Mouse (Mus musculus) liver, embryonic 16.5 days (tissue): Measurements from ENCODE around the gene Ugt1a8. TPM values are rescaled to one million over a fixed set of nuclear protein-coding genes. Genes with fewer than 3 reads are reported as not detected.
"Not testable (repeated sequence)": the region's sequence is repeated elsewhere in the genome, so short reads cannot be mapped to it uniquely, and the experiment has no call there.

ENCODE experiments used
- ATAC-seq: fragments of 200-750 bp; cut with Nextera tagmentation; 2 replicates; pipeline ENCODE4 v1.8.0; 2017; ENCODE audit warnings: low read depth, mild to moderate bottlenecking, moderate number of reproducible peaks, moderate library complexity
- H3K27ac ChIP-seq: fragments of 300-500 bp; sonication (generic); 2 replicates; pipeline ENCODE4 v1.5.1; 2014; ENCODE audit warnings: mild to moderate bottlenecking, low read length
- H3K27me3 ChIP-seq: fragments of 300-500 bp; sonication (generic); 2 replicates; pipeline ENCODE4 v1.6.1; 2014; ENCODE audit warnings: low read depth, low read length, mixed read lengths; ENCODE audit not compliant: control insufficient read depth, insufficient read depth
- H3K36me3 ChIP-seq: fragments of 300-500 bp; sonication (generic); 2 replicates; pipeline ENCODE4 v1.6.1; 2014; ENCODE audit warnings: mild to moderate bottlenecking; ENCODE audit not compliant: control insufficient read depth, insufficient read depth
- H3K4me1 ChIP-seq: fragments of 300-500 bp; sonication (generic); 2 replicates; pipeline ENCODE4 v1.6.1; 2014; ENCODE audit warnings: low read depth, low read length, mixed read lengths; ENCODE audit not compliant: control insufficient read depth
- H3K4me2 ChIP-seq: fragments of 300-500 bp; sonication (generic); 2 replicates; pipeline ENCODE4 v1.6.1; 2014; ENCODE audit warnings: low read depth, low read length, mixed read lengths
- H3K4me3 ChIP-seq: fragments of 300-500 bp; sonication (generic); 2 replicates; pipeline ENCODE4 v1.5.1; 2014; ENCODE audit warnings: low read depth, mild to moderate bottlenecking, low read length
- H3K9ac ChIP-seq: fragments of 300-500 bp; sonication (generic); 2 replicates; pipeline ENCODE4 v1.6.1; 2014; ENCODE audit warnings: low read depth, low read length
- H3K9me3 ChIP-seq: fragments of 300-500 bp; sonication (generic); replicated peaks from 2 replicates; pipeline ENCODE4 v1.6.1; 2016; ENCODE audit warnings: low read length; ENCODE audit not compliant: control insufficient read depth
- WGBS: fragments of 180-500 bp; shearing (Covaris S2); extraction: QIAGEN DNeasy Blood & Tissue Kit; methylation state at CpG from one replicate; pipeline ENCODE4 v1.1.7; 2014; ENCODE audit not compliant: insufficient replicate concordance; 5-methylcytosine and 5-hydroxymethylcytosine counted together
- polyA plus RNA-seq: library from polyadenylated mRNA; unstranded; fragments of >200 nt; fragmentation: Nextera tagmentation; extraction: Ambion mirVana; gene quantifications from 2 replicates; pipeline ENCODE4 v1.2.1, GENCODE M21; 2015

Gene Ugt1a8
- polyA plus RNA-seq, 1 experiment from 2014 or later = not detected

GRCm38 (mm10) chr1:88143966-88144675 is 56.5 kb downstream of the Ugt1a8 start:
- H3K36me3 ChIP-seq, H3K9ac ChIP-seq, H3K9me3 ChIP-seq, H3K4me3 ChIP-seq, H3K27ac ChIP-seq, H3K27me3 ChIP-seq, H3K4me2 ChIP-seq, ATAC-seq, H3K4me1 ChIP-seq: not testable (repeated sequence)
- 3% methylated on average over 5 of the region's 5 CpGs for WGBS

GRCm38 (mm10) chr1:88145278-88145677 is 57.7 kb downstream of the Ugt1a8 start:
- H3K27ac ChIP-seq, H3K36me3 ChIP-seq, H3K4me3 ChIP-seq, H3K9me3 ChIP-seq, H3K4me2 ChIP-seq, ATAC-seq, H3K9ac ChIP-seq, H3K27me3 ChIP-seq, H3K4me1 ChIP-seq: not testable (repeated sequence)
- 49% methylated on average over 2 of the region's 2 CpGs for WGBS

GRCm38 (mm10) chr1:88150133-88150532 is 62.5 kb downstream of the Ugt1a8 start:
- H3K4me2 ChIP-seq, H3K27me3 ChIP-seq, H3K36me3 ChIP-seq, H3K9ac ChIP-seq, H3K4me3 ChIP-seq, ATAC-seq, H3K9me3 ChIP-seq, H3K27ac ChIP-seq, H3K4me1 ChIP-seq: not testable (repeated sequence)
- 81% methylated on average over 2 of the region's 2 CpGs for WGBS

GRCm38 (mm10) chr1:88158430-88158829 is 70.8 kb downstream of the Ugt1a8 start:
- Histone ChIP-seq H3K9me3 (no peaks in the 10 kb centered on the region), H3K36me3 (no peaks in the 10 kb centered on the region), H3K4me3 (no peak overlapping the region), H3K4me1 (no peaks in the 10 kb centered on the region), H3K27ac (no peak overlapping the region), H3K4me2 (no peak overlapping the region), H3K27me3 (no peaks in the 10 kb centered on the region), H3K9ac (no peak overlapping the region)
- WGBS = 46% methylated on average over 2 of the region's 2 CpGs
- no peak for ATAC-seq

GRCm38 (mm10) chr1:88165711-88166110 is 78.1 kb downstream of the Ugt1a8 start, which contains the start of gene Ugt1a5:
Ugt1a5 (plus strand) TSS chr1:88166012.
- H3K27me3 ChIP-seq = no peaks in the 10 kb centered on the region
- ATAC-seq = no peak
- H3K9me3 ChIP-seq = no peaks in the 10 kb centered on the region
- no peaks in the 10 kb centered on the region for H3K4me1 ChIP-seq
- no peak within 1 kb of the TSS for H3K9ac ChIP-seq
- no peak within 1 kb of the TSS for H3K27ac ChIP-seq
- 70% methylated on average over 5 of the region's 5 CpGs for WGBS
- no peak within 1 kb of the TSS for H3K4me3 ChIP-seq
- no peak within 1 kb of the TSS for H3K4me2 ChIP-seq
- H3K36me3 ChIP-seq = no peaks in the 10 kb centered on the region

GRCm38 (mm10) chr1:88172190-88172589 is 84.6 kb downstream of the Ugt1a8 start:
- H3K27me3 ChIP-seq, H3K9me3 ChIP-seq, H3K4me3 ChIP-seq, H3K4me2 ChIP-seq, H3K4me1 ChIP-seq, H3K36me3 ChIP-seq, H3K27ac ChIP-seq, H3K9ac ChIP-seq, ATAC-seq: not testable (repeated sequence)
- 70% methylated on average over 5 of the region's 7 CpGs for WGBS

GRCm38 (mm10) chr1:88179657-88180056 is 92.0 kb downstream of the Ugt1a8 start:
- Histone ChIP-seq H3K27me3 (no peaks in the 10 kb centered on the region), H3K27ac (no peak overlapping the region), H3K4me2 (no peak overlapping the region), H3K4me3 (no peak overlapping the region), H3K9ac (no peak overlapping the region), H3K4me1 (no peaks in the 10 kb centered on the region), H3K9me3 (peaks cover 6% of the 10 kb centered on the region), H3K36me3 (no peaks in the 10 kb centered on the region; the same call in 1 of the 2 replicates)
- WGBS = 70% methylated on average over 1 of the region's 1 CpGs
- ATAC-seq = peak; percentile 55; the same call in 1 of the 2 replicates

GRCm38 (mm10) chr1:88186325-88186935 is 98.8 kb downstream of the Ugt1a8 start:
- no peak overlapping the region for H3K9ac ChIP-seq
- no peaks in the 10 kb centered on the region for H3K36me3 ChIP-seq
- ATAC-seq = no peak
- no peak overlapping the region for H3K4me2 ChIP-seq
- no peak overlapping the region for H3K27ac ChIP-seq
- no peaks in the 10 kb centered on the region for H3K27me3 ChIP-seq
- H3K4me1 ChIP-seq = no peaks in the 10 kb centered on the region
- H3K9me3 ChIP-seq = no peaks in the 10 kb centered on the region
- WGBS = 62% methylated on average over 5 of the region's 5 CpGs
- H3K4me3 ChIP-seq = no peak overlapping the region

GRCm38 (mm10) chr1:88192136-88192535 is 104.5 kb downstream of the Ugt1a8 start:
- WGBS = 53% methylated on average over 3 of the region's 3 CpGs
- H3K4me2 ChIP-seq = no peak overlapping the region

More at GRCm38 (mm10) chr1:88192136-88192535, 104.5 kb downstream of the Ugt1a8 start:
- Histone ChIP-seq H3K36me3 (no peaks in the 10 kb centered on the region), H3K27ac (no peak overlapping the region), H3K9ac (no peak overlapping the region), H3K4me3 (no peak overlapping the region), H3K27me3 (no peaks in the 10 kb centered on the region), H3K4me1 (no peaks in the 10 kb centered on the region), H3K9me3 (no peaks in the 10 kb centered on the region)
- no peak for ATAC-seq
